Mouse (Mus musculus): ENCODE results near the gene Phactr3. TPM values are rescaled to one million over a fixed set of nuclear protein-coding genes. Genes with fewer than 3 reads are reported as not detected.

Phactr3 gene
- polyA plus RNA-seq, 1 experiment from 2014 or later = 2.2 TPM

DNA sequence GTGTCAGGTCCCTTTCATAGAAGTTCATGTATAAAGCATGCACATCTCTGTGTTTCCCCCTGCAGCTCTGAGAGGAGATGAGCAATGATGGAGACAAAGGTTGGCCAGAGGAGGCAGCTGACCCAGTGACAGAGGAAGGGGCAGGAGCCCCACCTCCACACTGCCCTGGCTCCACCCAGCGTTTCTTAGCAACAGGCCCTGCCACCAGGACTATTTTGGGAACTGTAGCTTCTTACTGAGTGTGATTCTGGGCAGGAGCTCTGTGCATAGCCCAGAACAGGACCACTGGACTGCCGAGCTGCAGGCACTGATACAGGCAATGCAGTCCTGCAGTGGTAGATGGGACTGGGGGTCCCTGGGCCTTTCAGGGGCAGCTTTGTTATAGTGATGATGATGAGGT lies 146.7 kb downstream of the Phactr3 start:
- no peak overlapping the region for H3K4me2 ChIP-seq (replicated peaks; ENCODE audit: low read depth)
- ATAC-seq = no peak
- no peak for TF ChIP-seq CTCF (IDR thresholded peaks at IDR 0.05; ENCODE audit: low read depth)

DNA sequence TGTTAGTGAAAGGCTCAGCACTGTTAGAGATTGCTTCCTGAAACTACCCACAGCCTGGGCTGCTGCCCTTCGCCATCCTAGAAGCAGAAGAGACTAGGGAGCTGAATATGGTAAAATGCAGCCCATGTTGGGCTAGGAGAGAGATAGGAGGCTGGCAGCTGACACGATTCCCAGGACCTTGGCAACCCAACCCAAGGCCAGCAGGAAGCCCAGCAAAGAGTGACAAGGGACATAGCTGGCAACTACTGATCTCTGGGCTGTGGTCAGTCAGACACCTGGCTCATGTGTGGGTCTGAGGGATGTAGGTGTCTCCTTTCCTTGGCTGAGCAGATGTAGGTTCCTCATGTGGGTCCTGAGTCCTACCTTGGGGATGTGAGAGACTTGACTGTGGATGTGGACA lies 152.0 kb downstream of the Phactr3 start:
- Histone ChIP-seq H3K36me3 (ENCODE audit: control insufficient read depth, insufficient read depth) (no peaks in the 10 kb centered on the region), H3K4me2 (replicated peaks; ENCODE audit: low read depth) (no peak overlapping the region), H3K9ac (ENCODE audit: low read depth, low read length) (no peak overlapping the region), H3K27me3 (replicated peaks; ENCODE audit: control insufficient read depth, insufficient read depth, low read length) (no peaks in the 10 kb centered on the region), H3K27ac (ENCODE audit: low read depth, low read length) (no peak overlapping the region), H3K9me3 (ENCODE audit: control insufficient read depth) (no peaks in the 10 kb centered on the region), H3K4me3 (ENCODE audit: low read depth, low read length) (no peak overlapping the region), H3K4me1 (replicated peaks; ENCODE audit: control insufficient read depth, insufficient read depth, low read length) (no peaks in the 10 kb centered on the region)
- no peak for ATAC-seq
- WGBS = 77% methylated on average over 2 of the region's 2 CpGs
- TF ChIP-seq CTCF (IDR thresholded peaks at IDR 0.05; ENCODE audit: low read depth) = no peak

More for the DNA sequence above, 146.7 kb downstream of the Phactr3 start:
- no peak overlapping the region for H3K4me3 ChIP-seq (ENCODE audit: low read depth, low read length)
- H3K36me3 ChIP-seq (ENCODE audit: control insufficient read depth, insufficient read depth) = no peaks in the 10 kb centered on the region
- no peak overlapping the region for H3K9ac ChIP-seq (ENCODE audit: low read depth, low read length)
- no peak overlapping the region for H3K27ac ChIP-seq (ENCODE audit: low read depth, low read length)
- no peaks in the 10 kb centered on the region for H3K27me3 ChIP-seq (replicated peaks; ENCODE audit: control insufficient read depth, insufficient read depth, low read length)
- H3K4me1 ChIP-seq (replicated peaks; ENCODE audit: control insufficient read depth, insufficient read depth, low read length) = no peaks in the 10 kb centered on the region
- H3K9me3 ChIP-seq (ENCODE audit: control insufficient read depth) = no peaks in the 10 kb centered on the region
- 23% methylated on average over 2 of the region's 2 CpGs for WGBS

DNA sequence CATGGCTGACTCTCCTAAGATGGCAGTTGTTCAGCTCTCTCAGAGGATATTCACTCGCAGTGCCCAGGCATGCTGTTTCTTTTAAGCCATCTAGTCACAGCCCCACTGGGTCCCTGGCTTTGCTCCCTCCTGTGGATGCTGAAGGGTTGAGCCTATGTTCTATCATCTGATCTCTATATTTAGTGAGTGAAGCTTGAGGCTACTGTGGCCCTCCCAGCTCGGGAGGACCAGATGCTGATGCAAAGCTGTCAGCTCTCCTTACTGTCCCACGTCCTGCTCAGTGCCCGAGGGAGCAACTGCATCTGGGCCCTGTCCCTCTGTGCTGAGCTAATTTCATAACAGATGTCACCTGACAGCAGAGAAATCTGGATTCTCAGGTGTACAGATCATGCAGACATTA lies 153.6 kb downstream of the Phactr3 start:
- H3K4me3 ChIP-seq (ENCODE audit: low read depth, low read length) = no peak overlapping the region
- no peaks in the 10 kb centered on the region for H3K27me3 ChIP-seq (replicated peaks; ENCODE audit: control insufficient read depth, insufficient read depth, low read length)
- H3K9me3 ChIP-seq (ENCODE audit: control insufficient read depth) = no peaks in the 10 kb centered on the region
- no peak overlapping the region for H3K9ac ChIP-seq (ENCODE audit: low read depth, low read length)
- H3K36me3 ChIP-seq (ENCODE audit: control insufficient read depth, insufficient read depth) = no peaks in the 10 kb centered on the region
- no peak overlapping the region for H3K27ac ChIP-seq (ENCODE audit: low read depth, low read length)
- H3K4me1 ChIP-seq (replicated peaks; ENCODE audit: control insufficient read depth, insufficient read depth, low read length) = no peaks in the 10 kb centered on the region
- ATAC-seq = no peak
- no peak for TF ChIP-seq CTCF (IDR thresholded peaks at IDR 0.05; ENCODE audit: low read depth)
- H3K4me2 ChIP-seq (replicated peaks; ENCODE audit: low read depth) = no peak overlapping the region
- WGBS = 79% methylated on average over 4 of the region's 4 CpGs

DNA sequence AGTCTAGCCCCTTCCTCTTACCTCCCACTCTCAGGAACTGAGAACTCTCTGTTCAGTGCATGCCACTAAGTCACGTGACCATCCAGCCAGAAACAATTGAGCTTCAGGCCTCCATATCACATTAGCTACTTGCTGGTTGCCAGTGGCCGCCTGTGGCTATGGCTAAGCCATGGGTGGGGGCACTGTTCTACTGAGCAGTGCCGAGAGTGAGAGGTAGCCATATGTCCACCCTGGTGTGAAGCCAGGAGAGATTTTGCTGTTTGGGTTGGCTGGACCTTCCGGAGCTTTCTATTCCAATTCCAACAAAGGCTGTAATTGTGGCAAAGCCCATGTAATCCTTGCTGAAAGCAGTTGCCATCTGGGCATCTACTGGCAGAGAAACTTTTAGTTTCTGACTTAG lies 155.4 kb downstream of the Phactr3 start:
- WGBS = 75% methylated on average over 4 of the region's 4 CpGs
- H3K36me3 ChIP-seq (ENCODE audit: control insufficient read depth, insufficient read depth) = no peaks in the 10 kb centered on the region

DNA sequence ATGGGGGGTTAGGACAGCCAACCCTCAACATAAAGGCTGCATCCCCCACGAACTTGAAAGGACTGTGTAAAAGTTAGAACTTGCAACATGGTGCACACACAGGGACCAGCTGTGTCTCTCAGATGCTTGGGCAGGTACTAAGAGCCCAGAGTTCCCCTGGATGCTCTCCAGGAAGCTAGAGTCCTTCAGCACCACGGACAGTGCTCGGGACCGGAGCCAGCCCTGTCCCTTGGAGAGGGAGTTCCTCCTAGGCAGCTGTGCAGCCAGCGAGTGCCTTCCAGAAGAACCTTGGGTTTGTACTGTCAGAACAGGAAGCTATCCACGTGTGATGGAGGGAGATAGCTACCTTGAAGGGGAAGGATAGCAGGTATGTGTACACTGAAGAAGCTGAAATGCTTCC lies 158.4 kb downstream of the Phactr3 start:
- Histone ChIP-seq H3K27me3 (replicated peaks; ENCODE audit: control insufficient read depth, insufficient read depth, low read length) (no peaks in the 10 kb centered on the region), H3K4me1 (replicated peaks; ENCODE audit: control insufficient read depth, insufficient read depth, low read length) (no peaks in the 10 kb centered on the region), H3K4me3 (ENCODE audit: low read depth, low read length) (no peak overlapping the region), H3K9me3 (ENCODE audit: control insufficient read depth) (no peaks in the 10 kb centered on the region), H3K27ac (ENCODE audit: low read depth, low read length) (no peak overlapping the region), H3K4me2 (replicated peaks; ENCODE audit: low read depth) (no peak overlapping the region), H3K36me3 (ENCODE audit: control insufficient read depth, insufficient read depth) (no peaks in the 10 kb centered on the region), H3K9ac (ENCODE audit: low read depth, low read length) (no peak overlapping the region)
- no peak for TF ChIP-seq CTCF (IDR thresholded peaks at IDR 0.05; ENCODE audit: low read depth)
- no peak for ATAC-seq
- 4% methylated on average over 6 of the region's 6 CpGs for WGBS

More for the DNA sequence above, 155.4 kb downstream of the Phactr3 start:
- H3K4me3 ChIP-seq (ENCODE audit: low read depth, low read length) = no peak overlapping the region
- H3K4me1 ChIP-seq (replicated peaks; ENCODE audit: control insufficient read depth, insufficient read depth, low read length) = no peaks in the 10 kb centered on the region
- H3K9ac ChIP-seq (ENCODE audit: low read depth, low read length) = no peak overlapping the region
- H3K9me3 ChIP-seq (ENCODE audit: control insufficient read depth) = no peaks in the 10 kb centered on the region
- H3K4me2 ChIP-seq (replicated peaks; ENCODE audit: low read depth) = no peak overlapping the region
- H3K27me3 ChIP-seq (replicated peaks; ENCODE audit: control insufficient read depth, insufficient read depth, low read length) = no peaks in the 10 kb centered on the region
- no peak for TF ChIP-seq CTCF (IDR thresholded peaks at IDR 0.05; ENCODE audit: low read depth)
- ATAC-seq = no peak
- no peak overlapping the region for H3K27ac ChIP-seq (ENCODE audit: low read depth, low read length)

DNA sequence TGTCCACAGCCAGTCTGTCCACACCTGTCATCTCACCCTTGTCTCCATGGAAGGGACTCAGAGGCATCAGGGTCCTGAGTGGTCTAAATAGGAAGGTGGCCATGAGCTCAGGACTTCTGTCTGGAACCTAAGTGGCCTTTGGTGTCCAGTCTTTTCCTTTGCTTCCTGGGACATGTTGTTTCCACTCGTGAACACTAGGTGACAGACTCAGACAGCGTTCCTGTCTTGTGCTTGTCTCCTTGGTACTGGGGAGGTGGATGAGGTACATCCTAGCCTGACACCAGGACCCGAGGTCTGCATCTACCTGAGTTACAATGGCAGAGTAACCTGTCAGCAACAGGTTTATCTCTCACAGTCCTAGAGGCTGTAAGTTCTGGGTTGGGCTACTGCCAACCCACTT lies 162.4 kb downstream of the Phactr3 start:
- H3K9ac ChIP-seq (ENCODE audit: low read depth, low read length) = no peak overlapping the region
- H3K27ac ChIP-seq (ENCODE audit: low read depth, low read length) = no peak overlapping the region
- no peaks in the 10 kb centered on the region for H3K9me3 ChIP-seq (ENCODE audit: control insufficient read depth)
- H3K27me3 ChIP-seq (replicated peaks; ENCODE audit: control insufficient read depth, insufficient read depth, low read length) = no peaks in the 10 kb centered on the region
- ATAC-seq = no peak
- H3K36me3 ChIP-seq (ENCODE audit: control insufficient read depth, insufficient read depth) = no peaks in the 10 kb centered on the region
- H3K4me2 ChIP-seq (replicated peaks; ENCODE audit: low read depth) = no peak overlapping the region
- peak; percentile 54 for TF ChIP-seq CTCF (IDR thresholded peaks at IDR 0.05; ENCODE audit: low read depth)
- no peak overlapping the region for H3K4me3 ChIP-seq (ENCODE audit: low read depth, low read length)
- H3K4me1 ChIP-seq (replicated peaks; ENCODE audit: control insufficient read depth, insufficient read depth, low read length) = no peaks in the 10 kb centered on the region
- WGBS = 48% methylated on average over 3 of the region's 3 CpGs

DNA sequence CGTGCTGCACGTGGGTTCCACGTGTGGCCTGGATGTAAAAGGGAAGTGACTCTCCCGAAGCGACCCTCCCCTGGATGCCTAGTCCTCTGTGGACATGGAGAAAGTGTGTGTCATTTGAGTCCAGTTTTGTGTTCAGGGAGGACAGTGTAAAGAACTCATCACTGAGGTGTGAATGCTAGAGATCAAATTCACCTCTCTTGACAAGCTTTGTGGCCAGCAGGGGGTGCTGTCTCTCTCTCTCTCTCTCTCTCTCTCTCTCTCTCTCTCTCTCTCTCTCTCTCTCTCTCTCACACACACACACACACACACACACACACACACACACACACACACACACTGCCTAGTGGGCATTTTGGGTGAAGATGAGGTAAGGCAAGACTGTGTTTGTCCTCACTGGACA lies 168.5 kb downstream of the Phactr3 start:
- TF ChIP-seq CTCF (IDR thresholded peaks at IDR 0.05; ENCODE audit: low read depth) = peak; percentile 66
- Histone ChIP-seq H3K9ac (ENCODE audit: low read depth, low read length) (no peak overlapping the region), H3K4me1 (replicated peaks; ENCODE audit: control insufficient read depth, insufficient read depth, low read length) (no peaks in the 10 kb centered on the region), H3K4me3 (ENCODE audit: low read depth, low read length) (no peak overlapping the region), H3K27me3 (replicated peaks; ENCODE audit: control insufficient read depth, insufficient read depth, low read length) (no peaks in the 10 kb centered on the region), H3K4me2 (replicated peaks; ENCODE audit: low read depth) (no peak overlapping the region), H3K27ac (ENCODE audit: low read depth, low read length) (no peak overlapping the region), H3K36me3 (ENCODE audit: control insufficient read depth, insufficient read depth) (no peaks in the 10 kb centered on the region), H3K9me3 (ENCODE audit: control insufficient read depth) (no peaks in the 10 kb centered on the region)
- no peak for ATAC-seq
- 83% methylated on average over 5 of the region's 5 CpGs for WGBS

Data from intestine, postnatal 0 days (tissue).